Mouse (Mus musculus) heart, embryonic 10.5 days (tissue): ENCODE data around the gene Bri3. TPM values are rescaled to one million over a fixed set of nuclear protein-coding genes. Genes with fewer than 3 reads are reported as not detected.
"Not testable (repeated sequence)": the region's sequence is repeated elsewhere in the genome, so short reads cannot be mapped to it uniquely, and the experiment has no call there.

ENCODE experiments used
- DNase-seq: peaks from one replicate; pipeline ENCODE4 v3.0.0-alpha.2; 2017; ENCODE audit warnings: low spot score
- H3K27ac ChIP-seq: fragments of 300-500 bp; sonication (generic); 2 replicates; pipeline ENCODE4 v1.5.1; 2016; ENCODE audit warnings: mild to moderate bottlenecking
- H3K27me3 ChIP-seq: fragments of 300-500 bp; sonication (generic); 2 replicates; pipeline ENCODE4 v1.6.1; 2016; ENCODE audit warnings: mild to moderate bottlenecking; ENCODE audit not compliant: poor library complexity, insufficient read depth, severe bottlenecking
- H3K36me3 ChIP-seq: fragments of 300-500 bp; sonication (generic); 2 replicates; pipeline ENCODE4 v1.6.1; 2016; ENCODE audit warnings: mild to moderate bottlenecking, moderate library complexity
- H3K4me1 ChIP-seq: fragments of 300-500 bp; sonication (generic); 2 replicates; pipeline ENCODE4 v1.6.1; 2016; ENCODE audit warnings: mild to moderate bottlenecking
- H3K4me3 ChIP-seq: fragments of 300-500 bp; sonication (generic); 2 replicates; pipeline ENCODE4 v1.5.1; 2016; ENCODE audit warnings: mild to moderate bottlenecking, moderate library complexity
- H3K9me3 ChIP-seq: fragments of 300-500 bp; sonication (generic); 2 replicates; pipeline ENCODE4 v1.6.1; 2016; ENCODE audit warnings: mild to moderate bottlenecking, moderate library complexity
- WGBS: fragments of 180-500 bp; shearing (Covaris S2); methylation state at CpG from one replicate; pipeline ENCODE4 v1.1.7; 2016; 5-methylcytosine and 5-hydroxymethylcytosine counted together
- polyA plus RNA-seq: library from polyadenylated mRNA; unstranded; fragments of >200 nt; fragmentation: Nextera tagmentation; extraction: Ambion mirVana; gene quantifications from 2 replicates; pipeline ENCODE4 v1.2.1, GENCODE M21; 2016

The Bri3 gene
- polyA plus RNA-seq, 1 experiment from 2014 or later, result 110 TPM

GRCm38 (mm10) chr5:144322717-144323116 is 78.5 kb downstream of the Bri3 start:
- 72% methylated on average over 3 of the region's 3 CpGs for WGBS

GRCm38 (mm10) chr5:144334010-144334409 is 89.8 kb downstream of the Bri3 start:
- no peaks in the 10 kb centered on the region for H3K36me3 ChIP-seq
- no peaks in the 10 kb centered on the region for H3K27me3 ChIP-seq
- no peaks in the 10 kb centered on the region for H3K9me3 ChIP-seq
- H3K4me3 ChIP-seq, result no peak overlapping the region
- WGBS, result 89% methylated on average over 11 of the region's 11 CpGs
- no peak for DNase-seq
- H3K4me1 ChIP-seq, result peaks cover 5% of the 10 kb centered on the region; the same call in 1 of the 2 replicates
- no peak overlapping the region for H3K27ac ChIP-seq

More at GRCm38 (mm10) chr5:144322717-144323116, 78.5 kb downstream of the Bri3 start:
- Histone ChIP-seq H3K27ac (no peak overlapping the region), H3K27me3 (no peaks in the 10 kb centered on the region), H3K36me3 (no peaks in the 10 kb centered on the region), H3K9me3 (no peaks in the 10 kb centered on the region), H3K4me1 (peaks cover 31% of the 10 kb centered on the region), H3K4me3 (no peak overlapping the region)
- DNase-seq, result no peak

- not testable (repeated sequence) for DNase-seq, H3K9me3 ChIP-seq, H3K36me3 ChIP-seq, H3K27me3 ChIP-seq, H3K27ac ChIP-seq, H3K4me3 ChIP-seq, H3K4me1 ChIP-seq
- WGBS, result 77% methylated on average over 6 of the region's 6 CpGs
These were observed 91.1 kb downstream of the Bri3 start for GRCm38 (mm10) chr5:144335357-144335756.

GRCm38 (mm10) chr5:144338787-144339186 is 94.5 kb downstream of the Bri3 start:
- WGBS, result 72% methylated on average over 1 of the region's 1 CpGs
- H3K27ac ChIP-seq, result no peak overlapping the region

GRCm38 (mm10) chr5:144341085-144341484 is 96.8 kb downstream of the Bri3 start:
- WGBS, result 83% methylated on average over 1 of the region's 1 CpGs
- Histone ChIP-seq H3K36me3 (no peaks in the 10 kb centered on the region), H3K27me3 (no peaks in the 10 kb centered on the region), H3K9me3 (no peaks in the 10 kb centered on the region), H3K4me1 (peaks cover 12% of the 10 kb centered on the region; the same call in 1 of the 2 replicates), H3K27ac (no peak overlapping the region), H3K4me3 (no peak overlapping the region)
- DNase-seq, result no peak

More at GRCm38 (mm10) chr5:144338787-144339186, 94.5 kb downstream of the Bri3 start:
- H3K4me3 ChIP-seq, result no peak overlapping the region
- no peak for DNase-seq
- no peaks in the 10 kb centered on the region for H3K27me3 ChIP-seq
- H3K4me1 ChIP-seq, result peaks cover 9% of the 10 kb centered on the region; the same call in 1 of the 2 replicates
- H3K9me3 ChIP-seq, result no peaks in the 10 kb centered on the region
- no peaks in the 10 kb centered on the region for H3K36me3 ChIP-seq

GRCm38 (mm10) chr5:144344592-144344991 is 100.4 kb downstream of the Bri3 start:
- Histone ChIP-seq H3K27ac (no peak overlapping the region), H3K4me1 (peaks cover 7% of the 10 kb centered on the region; the same call in 1 of the 2 replicates), H3K27me3 (no peaks in the 10 kb centered on the region), H3K36me3 (no peaks in the 10 kb centered on the region), H3K9me3 (no peaks in the 10 kb centered on the region), H3K4me3 (no peak overlapping the region)
- DNase-seq, result no peak
- 64% methylated on average over 6 of the region's 6 CpGs for WGBS

- Histone ChIP-seq H3K9me3 (no peaks in the 10 kb centered on the region), H3K4me1 (0 out of 2 replicates have a peak, but pooled peaks cover 3% of the 10 kb centered on the region), H3K4me3 (no peak overlapping the region), H3K27me3 (no peaks in the 10 kb centered on the region), H3K36me3 (no peaks in the 10 kb centered on the region), H3K27ac (no peak overlapping the region)
- no peak for DNase-seq
- WGBS, result 31% methylated on average over 8 of the region's 8 CpGs
These were observed 106.9 kb downstream of the Bri3 start for GRCm38 (mm10) chr5:144351185-144351584.

- H3K27me3 ChIP-seq, result no peaks in the 10 kb centered on the region
- H3K4me1 ChIP-seq, result 0 out of 2 replicates have a peak, but pooled peaks cover 3% of the 10 kb centered on the region
- H3K4me3 ChIP-seq, result no peak overlapping the region
- no peaks in the 10 kb centered on the region for H3K36me3 ChIP-seq
- no peak for DNase-seq
- no peaks in the 10 kb centered on the region for H3K9me3 ChIP-seq
- 83% methylated on average over 9 of the region's 9 CpGs for WGBS
- no peak overlapping the region for H3K27ac ChIP-seq
These were observed 108.2 kb downstream of the Bri3 start for GRCm38 (mm10) chr5:144352250-144353047.

- Histone ChIP-seq H3K4me3 (peak overlapping the region; percentile 83), H3K27ac (peak overlapping the region; percentile 90), H3K4me1 (peaks cover 13% of the 10 kb centered on the region; the same call in 1 of the 2 replicates), H3K36me3 (no peaks in the 10 kb centered on the region), H3K27me3 (no peaks in the 10 kb centered on the region), H3K9me3 (no peaks in the 10 kb centered on the region)
- 10% methylated on average over 17 of the region's 17 CpGs for WGBS
- DNase-seq, result no peak
These were observed 112.7 kb downstream of the Bri3 start for GRCm38 (mm10) chr5:144356776-144357455.

- peak overlapping the region; percentile 90 for H3K27ac ChIP-seq
- H3K4me1 ChIP-seq, result peaks cover 13% of the 10 kb centered on the region; the same call in 1 of the 2 replicates
- peak overlapping the region; percentile 83 for H3K4me3 ChIP-seq
- H3K27me3 ChIP-seq, result no peaks in the 10 kb centered on the region
- no peaks in the 10 kb centered on the region for H3K36me3 ChIP-seq
- under 1% methylated on average over 27 of the region's 27 CpGs for WGBS
- no peaks in the 10 kb centered on the region for H3K9me3 ChIP-seq
- no peak for DNase-seq
These were observed 113.3 kb downstream of the Bri3 start for GRCm38 (mm10) chr5:144357551-144357880.

- no peaks in the 10 kb centered on the region for H3K27me3 ChIP-seq
- peak within 1 kb of the TSS; percentile 90 for H3K27ac ChIP-seq
- peak within 1 kb of the TSS; percentile 83 for H3K4me3 ChIP-seq
- peaks cover 13% of the 10 kb centered on the region; the same call in 1 of the 2 replicates for H3K4me1 ChIP-seq
- no peaks in the 10 kb centered on the region for H3K36me3 ChIP-seq
- no peaks in the 10 kb centered on the region for H3K9me3 ChIP-seq
- under 1% methylated on average over 60 of the region's 60 CpGs for WGBS
- DNase-seq, result peak; percentile 99
These were observed 113.8 kb downstream of the Bri3 start, which contains the start of gene Baiap2l1 for GRCm38 (mm10) chr5:144357881-144358591. Gene Baiap2l1 (minus strand): TSS chr5:144358112.

GRCm38 (mm10) chr5:144358592-144358917 is 114.3 kb downstream of the Bri3 start:
- Histone ChIP-seq H3K27ac (peak overlapping the region; percentile 90; the same call in 1 of the 2 replicates), H3K36me3 (no peaks in the 10 kb centered on the region), H3K9me3 (no peaks in the 10 kb centered on the region), H3K27me3 (no peaks in the 10 kb centered on the region), H3K4me3 (peak overlapping the region; percentile 83), H3K4me1 (peaks cover 13% of the 10 kb centered on the region; the same call in 1 of the 2 replicates)
- 8% methylated on average over 10 of the region's 10 CpGs for WGBS
- DNase-seq, result no peak
